Mouse (Mus musculus): ENCODE measurements at regions not wholly inside any gene's neighbourhood (a gene's known extent, or its start where the extent isn't known, plus 50 kb on each side); places are given as distances from the start of the nearest gene placed in this dataset.

GRCm38 (mm10) chr3:115468980-115469379 is 245.9 kb downstream of the S1pr1 start:
- TF ChIP-seq POLR2A (IDR thresholded peaks at IDR 0.05; ENCODE audit: insufficient read depth, low read length): no peak
- TF ChIP-seq EP300 (IDR thresholded peaks at IDR 0.05; ENCODE audit: insufficient read depth, low read depth, low read length): no peak

All from ES-Bruce4 (cell line).